Mouse (Mus musculus): ENCODE measurements around the gene Esr2.
"Not testable (repeated sequence)": the region's sequence is repeated elsewhere in the genome, so short reads cannot be mapped to it uniquely, and the experiment has no call there.

The Esr2 gene

DNA sequence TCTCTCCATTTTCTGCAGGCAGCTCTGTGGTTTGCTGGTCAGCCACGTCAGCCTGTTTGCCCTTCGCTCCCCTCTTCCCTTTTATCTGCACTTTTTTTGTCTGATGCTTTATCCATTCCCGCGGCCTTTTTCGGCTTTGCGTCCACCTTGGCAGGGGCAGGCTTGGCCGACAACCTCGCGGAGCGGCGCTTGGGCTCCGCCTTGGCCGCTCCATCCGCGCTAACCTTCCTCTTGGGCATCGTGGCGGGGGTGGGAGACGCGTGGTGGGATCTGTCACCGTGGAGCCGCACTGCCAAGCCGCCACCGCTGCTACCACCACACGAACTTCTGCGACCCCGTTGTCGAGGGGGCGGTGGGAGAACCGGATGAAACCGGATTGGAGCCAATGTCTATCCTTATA is 24.7 kb downstream of the Esr2 start:
- not testable (repeated sequence) for DNase-seq (ENCODE audit: low spot score)

DNA sequence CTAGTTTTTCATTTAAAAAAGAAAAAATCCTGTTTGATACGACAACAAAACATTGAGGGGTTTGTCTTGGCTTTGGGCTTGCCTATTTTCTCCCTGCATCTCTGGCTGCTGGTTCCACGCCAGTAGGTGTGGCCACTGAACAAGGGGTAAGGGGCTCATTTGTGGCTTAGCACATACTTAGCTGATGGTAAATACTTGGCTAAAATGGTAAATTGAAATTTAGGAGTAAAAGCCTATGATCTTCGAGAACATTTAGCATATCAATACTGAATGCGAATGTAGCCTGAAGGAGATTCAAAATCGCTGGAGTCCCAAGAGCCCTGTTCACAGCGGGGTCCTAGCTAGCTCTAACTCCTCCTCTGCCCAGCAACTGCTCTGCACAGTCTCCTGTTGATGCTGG is 40.4 kb downstream of the Esr2 start:
- no peak for DNase-seq (ENCODE audit: low spot score)

DNA sequence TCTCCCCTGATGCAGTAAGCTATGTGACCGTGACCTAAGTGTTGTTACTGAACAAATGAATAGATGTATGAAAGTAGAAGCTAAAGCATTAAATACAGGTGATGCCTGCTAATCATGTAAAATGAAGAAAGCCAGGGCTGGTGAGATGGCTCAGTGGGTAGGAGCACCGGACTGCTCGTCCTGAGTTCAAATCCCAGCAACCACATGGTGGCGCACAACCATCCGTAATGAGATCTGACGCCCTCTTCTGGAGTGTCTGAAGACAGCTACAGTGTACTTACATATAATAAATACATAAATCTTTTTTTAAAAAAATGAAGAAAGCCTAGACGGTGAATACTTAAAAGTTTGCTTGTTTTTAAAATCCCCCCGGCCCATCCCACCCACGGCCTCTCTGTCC is 44.0 kb downstream of the Esr2 start:
- DNase-seq (ENCODE audit: low spot score): not testable (repeated sequence)

DNA sequence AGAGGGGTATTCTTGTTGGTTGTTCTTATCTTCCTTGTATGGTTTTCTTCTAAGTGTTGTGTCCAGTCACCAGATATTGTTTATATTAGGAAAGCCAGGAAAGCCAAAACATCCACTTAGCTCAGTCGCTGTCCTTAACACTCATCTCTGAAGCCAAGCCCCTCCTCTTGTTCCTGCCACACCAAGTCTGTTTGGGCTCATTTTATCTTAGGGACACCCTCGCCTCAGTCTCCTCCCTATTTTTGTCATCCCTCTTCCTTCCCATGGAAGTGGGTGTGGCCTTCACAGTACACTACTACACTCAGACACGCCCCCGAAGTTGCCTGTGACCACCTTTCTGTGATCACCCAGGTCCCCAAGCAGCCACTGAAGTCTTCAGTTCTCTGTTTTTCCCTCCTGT is 44.5 kb downstream of the Esr2 start:
- DNase-seq (ENCODE audit: low spot score): no peak

DNA sequence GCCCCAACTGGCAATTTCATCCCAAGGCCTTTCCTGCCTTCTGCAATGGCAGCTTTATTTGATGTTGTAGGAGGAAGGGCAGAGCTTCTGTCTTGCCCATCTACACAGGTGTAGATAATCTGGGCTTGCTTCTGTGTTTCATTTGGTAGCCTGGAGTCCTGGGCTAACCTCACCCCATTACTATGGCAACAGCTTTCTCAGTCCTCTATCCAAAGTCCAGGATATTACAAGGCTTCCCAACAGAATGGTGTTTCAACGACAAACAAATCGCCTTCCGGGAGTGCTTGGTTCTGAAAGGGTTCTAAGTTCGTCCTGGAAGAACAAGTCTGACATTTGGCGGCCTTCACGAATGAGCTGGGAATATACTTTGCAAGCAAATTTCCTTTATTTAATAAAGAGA is 46.2 kb downstream of the Esr2 start:
- DNase-seq (ENCODE audit: low spot score): no peak

DNA sequence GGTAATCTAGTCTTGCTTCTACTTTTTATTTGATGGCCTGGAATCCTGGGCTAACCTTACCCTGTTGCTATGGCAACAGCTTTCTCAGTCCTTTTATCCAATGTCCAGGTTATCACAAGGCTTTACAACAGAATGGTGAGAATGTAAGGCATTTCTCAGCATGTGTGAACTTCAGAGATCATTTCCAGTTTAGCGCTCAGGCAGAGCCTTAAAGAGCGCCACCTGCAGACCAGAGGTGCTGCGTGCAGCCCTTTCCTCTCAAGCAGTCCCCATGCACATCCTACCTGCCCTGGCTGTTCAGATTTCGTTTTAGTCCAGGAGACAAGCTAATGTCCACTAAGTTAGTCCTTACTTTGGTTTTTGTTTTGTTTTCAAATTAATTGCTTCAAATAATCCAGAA is 46.8 kb downstream of the Esr2 start:
- peak; percentile 7 for DNase-seq (ENCODE audit: low spot score)

DNA sequence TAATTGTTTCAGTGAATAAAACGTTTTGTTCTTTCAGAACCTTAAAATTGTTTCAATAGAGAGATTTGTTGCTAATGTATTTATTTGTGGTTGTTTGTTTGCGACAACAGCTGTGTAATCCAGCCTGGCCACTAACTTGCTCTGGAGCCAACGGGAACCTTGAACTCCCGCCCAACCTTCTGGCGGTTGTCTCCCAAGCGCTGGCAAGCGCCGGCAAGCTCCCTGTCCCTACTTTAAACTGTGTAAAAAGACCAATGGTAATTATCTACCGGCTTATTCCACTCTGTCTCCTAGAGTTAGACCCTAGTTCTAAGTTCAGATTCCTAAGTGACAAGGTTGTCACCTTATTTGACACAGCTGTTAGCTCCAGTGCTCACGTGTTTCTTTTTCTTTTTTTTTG is 48.2 kb downstream of the Esr2 start:
- no peak for DNase-seq (ENCODE audit: low spot score)

DNA sequence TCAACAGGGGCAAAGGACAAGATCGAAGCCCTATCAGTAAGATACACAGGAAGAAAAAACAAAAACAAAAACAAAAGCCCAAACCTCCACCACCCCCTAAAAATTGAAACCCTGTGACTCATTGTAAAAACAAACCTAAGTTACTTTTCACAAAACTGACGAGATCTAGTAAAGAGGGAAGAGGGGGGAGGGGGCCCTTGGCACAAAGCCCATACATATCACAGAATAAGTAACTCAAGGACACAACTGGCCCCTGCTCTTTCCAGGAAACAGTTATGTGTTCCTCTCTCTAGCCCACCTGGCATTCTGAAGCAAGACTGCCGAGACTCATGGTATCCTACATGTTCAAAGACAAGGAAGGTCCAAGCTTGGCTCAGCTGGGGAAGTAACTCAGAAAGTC is 48.8 kb downstream of the Esr2 start:
- no peak for DNase-seq (ENCODE audit: low spot score)

DNA sequence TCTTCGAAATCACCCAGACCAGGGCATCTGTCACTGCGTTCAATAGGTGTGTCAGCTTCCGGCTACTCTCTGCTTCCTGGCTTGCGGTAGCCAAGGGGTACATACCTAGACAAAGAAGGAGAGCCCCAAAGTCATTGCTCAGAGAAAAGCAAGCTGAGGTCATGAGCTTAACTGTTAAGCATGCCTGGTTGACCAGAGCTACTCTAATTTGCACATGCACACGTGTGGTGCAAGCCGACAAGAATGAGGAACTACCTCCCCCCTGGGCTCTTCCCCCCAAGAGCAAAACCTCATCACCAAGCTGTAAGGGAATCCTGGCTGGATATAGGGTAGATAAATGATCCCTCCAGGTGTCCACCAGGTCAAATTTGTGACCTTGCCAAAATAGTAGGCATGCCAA is 53.8 kb downstream of the Esr2 start:
- no peak for DNase-seq (ENCODE audit: low spot score)

DNA sequence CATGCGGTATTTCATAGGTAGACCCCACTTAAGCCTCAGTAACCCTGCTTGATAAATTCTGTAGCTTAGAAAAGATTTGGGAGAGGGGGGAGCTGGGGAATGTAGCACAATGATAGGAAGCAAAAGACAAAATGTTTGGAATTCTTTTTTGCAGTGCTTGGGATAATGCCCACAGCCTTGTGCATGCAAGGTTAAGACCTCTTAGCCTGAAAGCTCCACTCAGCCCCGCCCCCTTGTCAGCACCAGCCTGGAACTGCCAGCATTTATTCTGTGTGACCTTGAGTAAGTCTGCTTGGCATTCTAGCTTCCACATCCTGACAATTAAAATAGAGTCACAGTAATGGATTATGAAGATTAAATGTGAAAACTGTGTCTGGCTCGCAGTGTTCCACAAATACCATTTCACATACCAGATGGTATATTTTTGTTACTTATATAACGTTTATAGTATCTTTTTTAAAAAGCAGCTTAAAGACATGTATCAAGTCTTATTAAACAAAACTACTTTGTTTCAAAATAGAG is 59.4 kb downstream of the Esr2 start:
- no peak for DNase-seq (ENCODE audit: low spot score)

DNA sequence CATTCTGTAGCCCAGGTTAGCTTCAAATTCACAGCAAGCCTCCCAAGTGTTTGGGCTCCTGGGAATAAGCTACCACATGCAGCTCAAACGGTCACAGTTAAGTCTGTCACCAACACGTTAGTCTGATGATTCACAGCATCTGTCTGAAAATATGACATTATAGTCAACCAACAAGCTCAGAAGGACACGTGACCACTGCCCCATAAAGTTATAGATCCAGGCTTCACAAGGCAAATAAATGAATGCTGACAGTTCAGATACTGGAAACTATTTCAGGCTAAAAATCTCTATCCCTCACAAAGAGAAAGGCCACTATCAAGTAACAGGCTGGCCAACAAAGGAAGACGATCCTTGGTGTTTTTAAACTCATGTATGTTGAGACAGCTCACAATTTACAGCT is 60.5 kb downstream of the Esr2 start:
- DNase-seq (ENCODE audit: low spot score): no peak

DNA sequence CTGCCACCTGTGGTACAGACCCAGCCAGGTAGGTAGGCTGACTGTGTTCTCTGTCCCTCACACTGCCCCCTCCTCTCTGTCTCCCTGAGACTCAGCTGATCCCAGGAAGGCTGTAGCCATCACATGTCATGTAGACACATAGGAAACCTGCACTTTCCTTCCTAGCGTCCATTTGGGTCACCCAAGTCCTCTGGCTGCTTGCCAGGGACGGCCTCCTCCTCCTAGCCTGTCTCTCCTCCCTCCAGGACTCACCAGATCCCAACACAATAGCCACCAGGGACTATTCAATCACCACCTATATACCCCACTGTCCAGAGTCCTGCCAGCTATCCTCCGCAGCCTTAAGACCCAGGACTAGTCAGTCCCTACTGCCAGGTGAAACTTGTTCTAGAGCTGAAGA is 66.0 kb downstream of the Esr2 start:
- DNase-seq (ENCODE audit: low spot score): no peak

DNA sequence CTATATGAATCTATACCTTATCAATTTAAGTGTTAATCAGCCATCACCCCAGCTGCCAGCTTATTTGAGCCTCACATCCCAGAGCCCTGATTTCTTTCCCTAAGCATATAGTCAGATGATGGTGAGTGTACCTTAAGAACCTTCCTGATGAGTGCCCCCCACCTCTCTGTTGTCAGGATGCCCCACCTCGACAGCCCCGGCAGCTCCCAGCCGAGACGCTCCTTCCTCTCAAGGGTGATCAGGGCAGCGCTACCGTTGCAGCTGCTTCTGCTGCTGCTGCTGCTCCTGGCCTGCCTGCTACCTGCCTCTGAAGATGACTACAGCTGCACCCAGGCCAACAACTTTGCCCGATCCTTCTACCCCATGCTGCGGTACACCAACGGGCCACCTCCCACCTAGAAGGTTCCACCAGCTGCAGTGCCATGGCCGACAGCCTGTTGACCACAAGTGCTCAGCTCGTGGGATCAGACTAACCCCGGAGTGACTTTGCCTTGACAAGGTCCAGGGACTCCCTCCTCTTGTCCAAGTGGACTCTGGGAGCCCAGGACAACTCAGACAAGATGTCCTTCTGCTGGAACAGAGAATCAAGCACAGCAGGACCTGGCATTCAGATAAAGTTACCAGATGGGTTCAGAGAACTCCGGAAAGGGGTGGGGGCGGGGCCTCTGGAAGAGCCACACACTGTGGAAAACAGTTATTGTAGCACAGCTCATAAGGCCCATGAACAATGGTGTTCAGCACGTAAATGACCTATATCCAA is 67.2 kb downstream of the Esr2 start:
- no peak for DNase-seq (ENCODE audit: low spot score)

DNA sequence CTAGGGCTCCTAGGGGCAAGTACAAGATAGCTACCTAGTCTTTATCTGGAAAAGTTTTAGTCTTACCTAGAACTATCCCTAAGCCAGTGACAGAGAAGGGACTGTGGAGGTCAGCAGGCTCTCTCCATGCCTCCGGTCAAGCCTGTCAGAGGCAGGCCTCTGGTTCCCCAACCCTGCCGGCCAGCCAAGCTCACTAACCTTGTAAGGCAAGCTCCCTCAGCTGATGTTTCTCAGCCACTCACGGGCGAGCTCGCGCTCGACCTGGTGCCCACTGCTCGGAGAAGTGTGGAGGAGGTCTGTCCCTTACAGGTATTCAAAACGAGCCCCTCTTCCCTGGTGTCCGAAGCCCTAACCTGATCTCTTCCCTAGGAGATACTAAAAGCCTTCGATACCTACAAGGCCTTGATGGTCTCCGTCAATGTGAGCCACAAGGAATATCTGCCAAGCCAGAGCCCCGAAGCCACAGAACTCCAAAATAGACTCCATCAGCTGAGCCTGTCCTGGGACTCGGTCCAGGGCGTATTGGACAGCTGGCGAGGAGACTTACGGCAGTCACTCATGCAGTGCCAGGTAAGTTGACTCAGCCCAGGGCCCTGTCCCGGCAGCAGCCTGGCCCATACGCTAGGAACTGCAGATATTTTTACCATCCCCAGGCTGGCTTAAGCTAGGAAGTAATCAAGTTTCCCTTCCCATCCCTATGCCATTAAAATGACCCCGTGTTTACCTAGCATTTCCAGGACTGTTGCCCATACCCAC is 72.3 kb downstream of the Esr2 start:
- DNase-seq (ENCODE audit: low spot score): no peak

DNA sequence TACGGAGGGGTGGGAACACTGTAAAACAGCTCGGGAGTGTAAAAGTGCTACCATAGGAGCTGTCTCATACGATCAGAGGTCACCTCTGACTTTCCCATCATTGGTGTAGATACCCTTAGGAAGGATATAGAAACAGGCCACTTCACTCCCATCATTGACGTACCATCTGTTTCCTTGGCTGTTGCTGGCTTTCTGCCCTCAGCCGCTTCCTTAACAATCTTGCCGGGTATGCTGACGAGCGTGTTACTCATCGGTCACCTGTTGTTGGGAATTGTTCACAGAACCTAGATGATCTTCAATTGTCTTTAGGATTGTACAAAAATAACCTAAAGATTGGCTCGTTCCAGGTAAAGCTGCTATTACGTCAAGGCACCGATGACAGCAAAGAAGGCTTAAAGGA is 74.4 kb downstream of the Esr2 start:
- DNase-seq (ENCODE audit: low spot score): no peak

DNA sequence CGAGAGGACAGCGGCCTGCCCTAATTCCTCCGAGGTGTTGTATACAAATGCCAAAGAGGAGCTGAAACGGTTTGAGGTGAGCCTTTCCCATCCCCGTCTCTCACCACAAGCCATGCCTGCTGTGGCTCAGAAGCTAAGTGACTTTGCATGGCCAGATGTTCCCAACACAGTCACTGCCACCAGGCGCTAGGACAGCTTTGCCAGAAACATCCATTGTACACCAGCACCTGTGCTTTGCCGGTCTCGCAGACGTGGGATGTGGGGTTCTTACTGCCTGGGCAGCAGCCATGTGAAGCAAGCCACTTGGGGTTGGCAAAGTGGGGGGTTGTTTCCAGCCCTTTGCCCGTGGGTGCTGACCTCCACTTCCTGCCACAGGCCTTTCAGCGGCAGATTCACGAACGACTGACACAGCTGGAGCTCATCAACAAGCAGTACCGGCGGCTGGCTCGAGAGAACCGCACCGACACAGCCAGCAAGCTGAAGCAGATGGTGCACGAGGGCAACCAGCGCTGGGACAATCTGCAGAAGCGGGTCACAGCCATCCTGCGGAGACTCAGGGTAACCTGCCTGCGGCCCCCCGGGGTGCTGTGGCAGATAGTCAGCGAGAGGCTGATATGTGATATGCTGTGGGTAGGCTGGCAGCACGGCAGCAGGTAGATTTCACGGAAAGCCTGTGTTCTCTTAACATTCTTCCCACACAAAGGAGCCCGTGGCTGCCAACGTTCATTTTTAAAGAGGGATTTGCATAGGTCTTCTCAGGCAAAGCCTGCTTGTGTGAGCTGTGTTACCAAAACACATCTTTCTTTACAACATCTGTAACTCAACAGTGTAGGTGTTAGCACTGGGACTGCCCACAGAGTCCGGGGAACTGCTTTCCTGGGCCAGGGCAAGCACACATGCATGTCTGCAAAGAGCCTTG is 81.7 kb downstream of the Esr2 start:
- no peak for DNase-seq (ENCODE audit: low spot score)

DNA sequence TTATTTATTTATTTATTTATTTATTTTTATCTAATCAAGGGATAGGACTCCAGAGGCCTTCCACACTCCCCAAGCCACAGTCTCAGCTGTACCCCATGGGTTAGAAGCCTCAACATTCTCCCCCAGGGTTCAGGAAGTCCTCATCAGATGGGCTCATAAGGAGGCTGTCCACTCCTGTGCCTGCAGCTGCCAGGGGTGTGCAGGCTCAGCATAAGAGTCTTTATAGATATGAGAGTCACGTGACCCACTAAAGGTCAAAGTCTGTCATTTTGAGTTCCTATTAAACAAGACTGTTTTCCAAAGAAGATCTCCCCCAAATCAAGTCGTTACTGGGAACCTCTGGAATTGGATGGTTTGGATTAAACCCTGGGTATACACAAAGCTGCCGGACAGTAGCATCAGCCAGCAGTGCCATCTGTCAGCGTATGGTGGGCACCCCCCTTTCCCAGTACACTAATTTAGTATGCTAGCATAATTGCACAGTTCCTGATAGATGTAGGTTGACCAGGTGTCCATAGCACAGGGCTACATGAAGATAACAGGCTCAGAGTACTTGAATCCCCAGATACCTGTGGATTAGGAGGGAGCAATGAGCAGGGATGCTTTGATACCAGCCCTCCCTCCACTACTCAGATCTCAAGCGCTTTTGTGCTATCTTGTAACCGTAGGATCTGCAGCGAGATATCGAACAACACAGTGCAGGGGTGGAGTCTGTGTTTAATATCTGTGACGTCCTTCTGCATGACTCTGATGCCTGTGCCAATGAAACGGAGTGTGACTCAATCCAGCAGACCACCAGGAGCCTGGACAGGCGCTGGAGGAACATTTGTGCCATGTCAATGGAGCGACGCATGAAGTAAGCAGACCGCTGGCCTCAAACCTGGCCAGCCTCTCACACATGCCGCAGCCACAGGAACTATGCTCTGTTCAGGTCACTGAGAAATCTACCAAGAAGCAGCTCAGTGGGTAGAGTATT is 83.2 kb downstream of the Esr2 start:
- no peak for DNase-seq (ENCODE audit: low spot score)

DNA sequence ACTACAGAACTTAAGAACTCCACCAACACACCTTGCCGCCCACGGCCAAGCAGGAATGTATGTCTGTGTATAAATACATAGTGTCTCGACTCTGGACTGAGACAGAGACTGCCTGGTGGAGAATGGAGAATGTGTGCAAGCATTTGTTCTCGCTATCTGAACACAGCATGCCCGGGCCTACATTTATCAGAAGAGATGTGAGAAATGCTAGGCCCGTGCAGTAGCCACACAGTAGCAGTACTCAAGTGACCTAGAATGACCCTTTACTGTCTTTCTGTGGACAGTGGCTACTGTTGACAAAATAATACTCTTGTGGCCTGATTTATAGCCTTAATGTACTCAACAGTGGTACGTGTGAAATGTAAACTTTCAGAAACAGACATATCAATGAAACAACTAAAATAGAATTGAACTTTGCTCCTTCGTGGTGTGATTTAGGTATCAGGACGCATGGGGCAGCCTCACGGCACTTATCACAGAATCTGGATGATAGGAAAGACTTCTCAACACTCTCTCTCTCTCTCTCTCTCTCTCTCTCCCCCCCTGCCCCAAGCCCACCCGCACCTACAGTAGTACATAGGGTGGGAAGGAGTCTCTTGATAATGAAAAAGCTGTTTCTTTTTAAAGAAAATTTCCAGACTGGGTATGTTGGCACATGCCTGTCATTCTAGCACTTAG is 84.1 kb downstream of the Esr2 start:
- DNase-seq (ENCODE audit: low spot score): no peak

DNA sequence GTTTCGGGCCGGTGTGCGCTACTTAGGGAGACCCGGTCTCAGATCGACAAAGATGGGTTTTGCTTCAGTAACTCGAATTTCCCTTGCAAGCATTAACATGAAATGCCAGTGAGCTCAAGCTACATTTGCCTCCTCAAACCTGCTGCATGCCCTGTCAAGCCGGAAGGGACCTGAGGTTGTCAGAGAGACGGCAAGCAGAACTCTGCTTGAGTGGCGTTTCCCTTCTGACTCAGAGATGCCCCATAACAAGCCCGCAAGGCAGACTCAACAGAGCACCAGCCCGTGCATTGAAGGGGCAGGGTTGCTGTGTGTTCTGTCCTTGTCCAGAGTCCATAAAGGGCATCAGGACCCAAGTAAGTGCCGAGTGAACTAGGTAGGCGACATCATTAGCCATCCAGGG is 90.0 kb downstream of the Esr2 start:
- no peak for DNase-seq (ENCODE audit: low spot score)
